Mouse (Mus musculus): ENCODE data around the gene Sh3gl2. TPM values are rescaled to one million over a fixed set of nuclear protein-coding genes. Genes with fewer than 3 reads are reported as not detected.

Sh3gl2 gene
- polyA plus RNA-seq, 1 experiment: 236 TPM

- peaks cover 4% of the 10 kb centered on the region for H3K4me1 ChIP-seq (ENCODE audit: control insufficient read depth, insufficient read depth, low read length)
- H3K27ac ChIP-seq (ENCODE audit: insufficient read depth, low read length): no peak overlapping the region
- TF ChIP-seq POLR2A (IDR thresholded peaks at IDR 0.05; ENCODE audit: extremely low read depth, insufficient read depth, low read length): no peak
- TF ChIP-seq CTCF (IDR thresholded peaks at IDR 0.05; ENCODE audit: extremely low read depth, insufficient read depth, low read length): no peak
- H3K4me3 ChIP-seq (ENCODE audit: insufficient read depth, low read length): no peak overlapping the region
Observed at GRCm38 (mm10) chr4:85289990-85290389, 85.1 kb downstream of the Sh3gl2 start.

GRCm38 (mm10) chr4:85291296-85291695 is 86.4 kb downstream of the Sh3gl2 start:
- no peak overlapping the region for H3K4me3 ChIP-seq (ENCODE audit: insufficient read depth, low read length)
- TF ChIP-seq CTCF (IDR thresholded peaks at IDR 0.05; ENCODE audit: extremely low read depth, insufficient read depth, low read length): no peak
- TF ChIP-seq POLR2A (IDR thresholded peaks at IDR 0.05; ENCODE audit: extremely low read depth, insufficient read depth, low read length): no peak
- no peak overlapping the region for H3K27ac ChIP-seq (ENCODE audit: insufficient read depth, low read length)
- peaks cover 4% of the 10 kb centered on the region for H3K4me1 ChIP-seq (ENCODE audit: control insufficient read depth, insufficient read depth, low read length)

GRCm38 (mm10) chr4:85293368-85293767 is 88.4 kb downstream of the Sh3gl2 start:
- H3K27ac ChIP-seq (ENCODE audit: insufficient read depth, low read length): no peak overlapping the region
- H3K4me1 ChIP-seq (ENCODE audit: control insufficient read depth, insufficient read depth, low read length): peaks cover 6% of the 10 kb centered on the region
- H3K4me3 ChIP-seq (ENCODE audit: insufficient read depth, low read length): no peak overlapping the region
- TF ChIP-seq POLR2A (IDR thresholded peaks at IDR 0.05; ENCODE audit: extremely low read depth, insufficient read depth, low read length): no peak
- TF ChIP-seq CTCF (IDR thresholded peaks at IDR 0.05; ENCODE audit: extremely low read depth, insufficient read depth, low read length): no peak

- TF ChIP-seq CTCF (IDR thresholded peaks at IDR 0.05; ENCODE audit: extremely low read depth, insufficient read depth, low read length) (no peak), POLR2A (IDR thresholded peaks at IDR 0.05; ENCODE audit: extremely low read depth, insufficient read depth, low read length) (no peak)
- peaks cover 9% of the 10 kb centered on the region for H3K4me1 ChIP-seq (ENCODE audit: control insufficient read depth, insufficient read depth, low read length)
- H3K27ac ChIP-seq (ENCODE audit: insufficient read depth, low read length): peak overlapping the region; percentile 42
- H3K4me3 ChIP-seq (ENCODE audit: insufficient read depth, low read length): no peak overlapping the region
Observed at GRCm38 (mm10) chr4:85300610-85301405, 95.9 kb downstream of the Sh3gl2 start.

- Histone ChIP-seq H3K4me1 (ENCODE audit: control insufficient read depth, insufficient read depth, low read length) (peaks cover 13% of the 10 kb centered on the region), H3K27ac (ENCODE audit: insufficient read depth, low read length) (no peak overlapping the region), H3K4me3 (ENCODE audit: insufficient read depth, low read length) (no peak overlapping the region)
- TF ChIP-seq CTCF (IDR thresholded peaks at IDR 0.05; ENCODE audit: extremely low read depth, insufficient read depth, low read length): no peak
- TF ChIP-seq POLR2A (IDR thresholded peaks at IDR 0.05; ENCODE audit: extremely low read depth, insufficient read depth, low read length): no peak
Observed at GRCm38 (mm10) chr4:85305912-85306573, 101.1 kb downstream of the Sh3gl2 start.

- no peak overlapping the region for H3K27ac ChIP-seq (ENCODE audit: insufficient read depth, low read length)
- no peak overlapping the region for H3K4me3 ChIP-seq (ENCODE audit: insufficient read depth, low read length)
- peaks cover 3% of the 10 kb centered on the region for H3K4me1 ChIP-seq (ENCODE audit: control insufficient read depth, insufficient read depth, low read length)
- no peak for TF ChIP-seq POLR2A (IDR thresholded peaks at IDR 0.05; ENCODE audit: extremely low read depth, insufficient read depth, low read length)
- no peak for TF ChIP-seq CTCF (IDR thresholded peaks at IDR 0.05; ENCODE audit: extremely low read depth, insufficient read depth, low read length)
Observed at GRCm38 (mm10) chr4:85319092-85319491, 114.2 kb downstream of the Sh3gl2 start.

GRCm38 (mm10) chr4:85325454-85325853 is 120.5 kb downstream of the Sh3gl2 start:
- peaks cover 10% of the 10 kb centered on the region for H3K4me1 ChIP-seq (ENCODE audit: control insufficient read depth, insufficient read depth, low read length)
- peak overlapping the region; percentile 18; the same call in 1 of the 2 replicates for H3K27ac ChIP-seq (ENCODE audit: insufficient read depth, low read length)
- TF ChIP-seq CTCF (IDR thresholded peaks at IDR 0.05; ENCODE audit: extremely low read depth, insufficient read depth, low read length) (no peak), POLR2A (IDR thresholded peaks at IDR 0.05; ENCODE audit: extremely low read depth, insufficient read depth, low read length) (no peak)
- H3K4me3 ChIP-seq (ENCODE audit: insufficient read depth, low read length): no peak overlapping the region

GRCm38 (mm10) chr4:85326052-85326451 is 121.1 kb downstream of the Sh3gl2 start:
- H3K4me3 ChIP-seq (ENCODE audit: insufficient read depth, low read length): no peak overlapping the region
- peaks cover 10% of the 10 kb centered on the region for H3K4me1 ChIP-seq (ENCODE audit: control insufficient read depth, insufficient read depth, low read length)
- peak overlapping the region; percentile 18; the same call in 1 of the 2 replicates for H3K27ac ChIP-seq (ENCODE audit: insufficient read depth, low read length)
- TF ChIP-seq POLR2A (IDR thresholded peaks at IDR 0.05; ENCODE audit: extremely low read depth, insufficient read depth, low read length) (no peak), CTCF (IDR thresholded peaks at IDR 0.05; ENCODE audit: extremely low read depth, insufficient read depth, low read length) (no peak)

GRCm38 (mm10) chr4:85334688-85335200 is 129.8 kb downstream of the Sh3gl2 start:
- TF ChIP-seq POLR2A (IDR thresholded peaks at IDR 0.05; ENCODE audit: extremely low read depth, insufficient read depth, low read length) (no peak), CTCF (IDR thresholded peaks at IDR 0.05; ENCODE audit: extremely low read depth, insufficient read depth, low read length) (no peak)
- Histone ChIP-seq H3K4me1 (ENCODE audit: control insufficient read depth, insufficient read depth, low read length) (peaks cover 4% of the 10 kb centered on the region), H3K27ac (ENCODE audit: insufficient read depth, low read length) (no peak overlapping the region), H3K4me3 (ENCODE audit: insufficient read depth, low read length) (no peak overlapping the region)
